Mouse (Mus musculus): ENCODE data around the gene Mcoln3.

The Mcoln3 gene

GRCm38 (mm10) chr3:146117258-146117996 is at the start of gene Mcoln3:
TSS of gene Mcoln3 (plus strand) at chr3:146117450.
- no peak for DNase-seq (ENCODE audit: low read depth, low spot score)

GRCm38 (mm10) chr3:146069276-146069675 is 48.0 kb upstream of the Mcoln3 start:
- DNase-seq (ENCODE audit: low read depth, low spot score), result no peak

GRCm38 (mm10) chr3:146072780-146073179 is 44.5 kb upstream of the Mcoln3 start:
- DNase-seq (ENCODE audit: low read depth, low spot score), result peak; percentile 56

GRCm38 (mm10) chr3:146080241-146080640 is 37.0 kb upstream of the Mcoln3 start:
- DNase-seq (ENCODE audit: low read depth, low spot score), result no peak

- DNase-seq (ENCODE audit: low read depth, low spot score), result no peak
These were observed 26.1 kb upstream of the Mcoln3 start for GRCm38 (mm10) chr3:146090988-146091657.

- no peak for DNase-seq (ENCODE audit: low read depth, low spot score)
These were observed 22.2 kb upstream of the Mcoln3 start for GRCm38 (mm10) chr3:146095066-146095465.

- DNase-seq (ENCODE audit: low read depth, low spot score), result no peak
These were observed 20.3 kb upstream of the Mcoln3 start for GRCm38 (mm10) chr3:146096986-146097385.

- DNase-seq (ENCODE audit: low read depth, low spot score), result no peak
These were observed 19.4 kb upstream of the Mcoln3 start for GRCm38 (mm10) chr3:146097861-146098260.

- DNase-seq (ENCODE audit: low read depth, low spot score), result no peak
These were observed 17.3 kb upstream of the Mcoln3 start for GRCm38 (mm10) chr3:146099925-146100324.

GRCm38 (mm10) chr3:146102049-146102448 is 15.2 kb upstream of the Mcoln3 start:
- DNase-seq (ENCODE audit: low read depth, low spot score), result no peak

- peak; percentile 61 for DNase-seq (ENCODE audit: low read depth, low spot score)
These were observed 10.0 kb upstream of the Mcoln3 start for GRCm38 (mm10) chr3:146107116-146107849.

GRCm38 (mm10) chr3:146107921-146108571 is 9.2 kb upstream of the Mcoln3 start, which contains the start of gene Wdr63:
TSS of gene Wdr63 (minus strand) at chr3:146108130.
- DNase-seq (ENCODE audit: low read depth, low spot score), result peak; percentile 91

- DNase-seq (ENCODE audit: low read depth, low spot score), result no peak
These were observed 8.3 kb upstream of the Mcoln3 start for GRCm38 (mm10) chr3:146108945-146109344.

GRCm38 (mm10) chr3:146110358-146110757 is 6.9 kb upstream of the Mcoln3 start:
- DNase-seq (ENCODE audit: low read depth, low spot score), result no peak

- no peak for DNase-seq (ENCODE audit: low read depth, low spot score)
These were observed 6.3 kb upstream of the Mcoln3 start for GRCm38 (mm10) chr3:146110916-146111315.

- no peak for DNase-seq (ENCODE audit: low read depth, low spot score)
These were observed 777 bp downstream of the Mcoln3 start for GRCm38 (mm10) chr3:146117997-146118457.

GRCm38 (mm10) chr3:146121310-146122124 is 4.3 kb downstream of the Mcoln3 start:
- peak; percentile 65 for DNase-seq (ENCODE audit: low read depth, low spot score)

GRCm38 (mm10) chr3:146122125-146122420 is 4.8 kb downstream of the Mcoln3 start:
- no peak for DNase-seq (ENCODE audit: low read depth, low spot score)

- no peak for DNase-seq (ENCODE audit: low read depth, low spot score)
These were observed 5.7 kb downstream of the Mcoln3 start for GRCm38 (mm10) chr3:146122807-146123463.

- DNase-seq (ENCODE audit: low read depth, low spot score), result no peak
These were observed 6.2 kb downstream of the Mcoln3 start for GRCm38 (mm10) chr3:146123464-146123825.

- no peak for DNase-seq (ENCODE audit: low read depth, low spot score)
These were observed 10.0 kb downstream of the Mcoln3 start for GRCm38 (mm10) chr3:146127205-146127604.

Measured in mesoderm, embryonic 11.5 days (tissue).